ENCODE assay signal across 8 mouse cellular contexts in the genomic region with DNA sequence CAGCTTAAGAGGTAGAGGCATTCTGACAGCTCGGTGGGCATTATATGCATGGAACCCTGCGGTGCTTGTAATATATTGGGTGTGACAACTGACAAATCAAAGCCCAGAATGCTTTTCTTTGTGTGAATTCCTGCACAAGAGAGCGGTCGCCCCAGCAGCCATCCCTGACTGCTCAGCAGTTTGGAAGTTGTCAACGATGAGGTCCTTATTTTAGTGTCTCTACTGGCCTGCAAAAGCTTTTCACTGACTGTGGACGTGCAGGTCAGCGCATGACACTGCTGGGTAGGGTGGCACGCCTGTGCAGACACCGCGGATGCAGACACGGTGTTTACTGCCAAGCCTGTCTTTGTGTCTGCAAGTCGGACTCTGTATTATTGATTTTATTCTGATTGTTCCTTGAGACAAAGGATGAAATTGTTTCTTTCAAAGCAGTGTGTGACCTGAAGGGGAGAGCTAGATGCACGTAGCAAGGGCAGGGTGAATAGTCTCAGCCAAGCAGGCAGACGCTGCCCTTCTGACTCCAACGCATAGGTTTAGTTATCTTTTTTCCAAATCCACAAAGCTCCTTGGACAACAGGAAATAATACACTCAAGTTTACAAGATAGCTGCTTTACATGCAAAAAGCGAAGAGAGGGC.
DNase-seq lines count a peak whose midpoint lies in the region; ATAC-seq and TF ChIP-seq lines count a peak whose summit lies in the region.

No protein-coding gene starts in this region.

- no peak for TF ChIP-seq POLR2A in heart, adult 2 months (IDR thresholded peaks at IDR 0.05; ENCODE audit: insufficient read depth, low read depth, low read length)

- TF ChIP-seq EP300 in heart, adult 2 months (IDR thresholded peaks at IDR 0.05; ENCODE audit: insufficient read depth, low read depth, low read length), result no peak

- no peaks in the 10 kb centered on the region for H3K27me3 ChIP-seq in heart, adult 2 months (ENCODE audit: control insufficient read depth, insufficient read depth, low read length)
- no peaks in the 10 kb centered on the region for H3K27me3 ChIP-seq in intestine, embryonic 15.5 days (replicated peaks)

- no peak for TF ChIP-seq CTCF in heart, adult 2 months (IDR thresholded peaks at IDR 0.05)

- 41% methylated on average over 16 of the region's 16 CpGs for WGBS in heart, adult 2 months
- WGBS in intestine, embryonic 15.5 days, result 30% methylated on average over 16 of the region's 16 CpGs

- intact Hi-C loops in heart, adult 2 months (cut with DNase I), result loop anchor here (5.0 kb wide), 1 partner anchor 204 kb away; the partner anchor contains the start of gene Ntrk2

- peaks cover 3% of the 10 kb centered on the region; the same call in 1 of the 2 replicates for H3K4me1 ChIP-seq in heart, adult 2 months (ENCODE audit: control insufficient read depth, insufficient read depth, low read length)
- H3K4me1 ChIP-seq in intestine, embryonic 15.5 days (replicated peaks), result peaks cover 11% of the 10 kb centered on the region; the same call in 1 of the 2 replicates

- H3K4me2 ChIP-seq in intestine, embryonic 15.5 days (replicated peaks), result peak overlapping the region; percentile 62

- no peaks in the 10 kb centered on the region for H3K36me3 ChIP-seq in heart, adult 2 months (ENCODE audit: control insufficient read depth, insufficient read depth, low read length)
- no peaks in the 10 kb centered on the region for H3K36me3 ChIP-seq in intestine, embryonic 15.5 days

- DNase-seq in heart, adult 2 months, result no peak
- DNase-seq in heart, adult 8-10 months (ENCODE audit: low spot score), result no peak
- peak; percentile 42 for DNase-seq in embryo, embryonic 11 days
- DNase-seq in mesoderm, embryonic 11.5 days (ENCODE audit: low read depth, low spot score), result peak; percentile 65
- DNase-seq in layer of hippocampus, postnatal 25 days (ENCODE audit: extremely low spot score in 1 of 2, low spot score in 1 of 2), result no peak

- H3K79me2 ChIP-seq in heart, adult 2 months (replicated peaks; ENCODE audit: control insufficient read depth, insufficient read depth, low read length), result no peaks in the 10 kb centered on the region

- H3K27ac ChIP-seq in heart, adult 2 months, result no peak overlapping the region
- no peak overlapping the region for H3K27ac ChIP-seq in intestine, embryonic 15.5 days

- H3K9me3 ChIP-seq in intestine, embryonic 15.5 days, result no peaks in the 10 kb centered on the region

- H3K9ac ChIP-seq in heart, adult 2 months (ENCODE audit: low read depth, low read length), result no peak overlapping the region
- 0 out of 2 replicates have a peak overlapping the region, but pooled peaks have one; percentile 8 for H3K9ac ChIP-seq in intestine, embryonic 15.5 days

- H3K4me3 ChIP-seq in heart, adult 2 months, result peak overlapping the region; percentile 23
- H3K4me3 ChIP-seq in intestine, embryonic 15.5 days (replicated peaks), result peak overlapping the region; percentile 23; the same call in 1 of the 2 replicates

- peak; percentile 65 for ATAC-seq in intestine, embryonic 15.5 days
- ATAC-seq in erythroid progenitor cell, adult 5-6 weeks (replicated peaks; ENCODE audit: low FRiP score, poor library complexity, severe bottlenecking), result no peak
- ATAC-seq in inflammation-experienced regulatory T-cells, adult 6 months, result no peak

Comparison
In these comparisons a context has a peak if more than half of its experiments do, and no peak if none do; other contexts are left out.
1. DNase-seq: peak in embryo, embryonic 11 days (single experiment) and mesoderm, embryonic 11.5 days (single experiment); none in heart, adult 2 months (0 of 2), heart, adult 8-10 months (single experiment) and layer of hippocampus, postnatal 25 days (0 of 2).